Mouse (Mus musculus) ES-E14 (cell line): ENCODE data around the gene Mtfmt.

Experiments used
- CHD2 ChIP-seq: IDR thresholded peaks from 2 replicates; pipeline ENCODE4 v1.6.1; 2014; ENCODE audit warnings: mild to moderate bottlenecking, low read depth, low read length, inconsistent platforms
- HCFC1 ChIP-seq: IDR thresholded peaks from 2 replicates; pipeline ENCODE4 v1.6.1; 2012; ENCODE audit warnings: low read length, inconsistent platforms, borderline replicate concordance; ENCODE audit not compliant: insufficient read depth
- MAFK ChIP-seq: IDR thresholded peaks from 2 replicates; pipeline ENCODE4 v1.6.1; 2014; ENCODE audit warnings: mild to moderate bottlenecking, low read depth, low read length, inconsistent platforms; ENCODE audit not compliant: insufficient read depth
- ZC3H11A ChIP-seq: IDR thresholded peaks from 2 replicates; pipeline ENCODE4 v1.6.1; 2012; ENCODE audit warnings: low read depth, mild to moderate bottlenecking, inconsistent platforms, low read length, borderline replicate concordance
- ZNF384 ChIP-seq: IDR thresholded peaks from 2 replicates; pipeline ENCODE4 v1.6.1; 2012; ENCODE audit warnings: low read depth, low read length, inconsistent platforms

- no peak for TF ChIP-seq ZNF384
- TF ChIP-seq MAFK, result no peak
- no peak for TF ChIP-seq ZC3H11A
- no peak for TF ChIP-seq CHD2
- no peak for TF ChIP-seq HCFC1
Observed at GRCm38 (mm10) chr9:65407861-65408260, 27.7 kb upstream of the Mtfmt start.
